Mouse (Mus musculus): ENCODE measurements around the gene Unc13a. TPM values are rescaled to one million over a fixed set of nuclear protein-coding genes. Genes with fewer than 3 reads are reported as not detected.

Gene Unc13a
- 1.2 and 2.0 TPM in 2 replicates for polyA plus RNA-seq (2015; fragmentation: Nextera tagmentation; extraction: Ambion mirVana)

DNA sequence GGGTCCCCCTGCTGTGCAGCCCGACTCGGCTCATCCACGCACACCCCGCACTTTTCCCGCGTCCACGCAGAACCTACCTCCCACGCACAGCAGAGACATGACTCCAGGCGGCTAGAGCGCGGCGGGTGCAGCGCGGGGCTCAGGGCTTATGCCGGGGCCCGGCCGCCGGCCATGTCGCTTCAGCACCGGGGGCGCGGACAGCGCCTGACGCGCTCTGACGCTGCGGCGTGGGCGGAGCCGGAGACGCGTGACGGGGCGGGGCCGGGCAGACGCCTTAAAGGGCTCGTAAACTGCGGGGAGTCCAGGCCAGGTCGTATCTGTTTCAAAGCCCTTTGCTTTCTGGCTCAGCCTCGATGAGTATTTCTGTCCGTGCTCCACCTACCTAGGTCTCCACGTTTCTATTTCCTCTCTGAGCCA is at the start of gene Unc13a:
TSS of gene Unc13a (minus strand) at position 209 of the 417 bp plus-strand sequence.
- no peak within 1 kb of the TSS; the same call in 1 of the 2 replicates for H3K27ac ChIP-seq (replicated peaks)
- peak within 1 kb of the TSS; percentile 52 for H3K4me3 ChIP-seq (replicated peaks)
- peaks cover 43% of the 10 kb centered on the region for H3K27me3 ChIP-seq
- H3K4me1 ChIP-seq, result peaks cover 38% of the 10 kb centered on the region
- no peaks in the 10 kb centered on the region for H3K9me3 ChIP-seq (replicated peaks)
- under 1% methylated on average over 42 of the region's 42 CpGs for WGBS
- H3K4me2 ChIP-seq (replicated peaks), result peak within 1 kb of the TSS; percentile 98
- no peaks in the 10 kb centered on the region for H3K36me3 ChIP-seq
- no peak within 1 kb of the TSS; the same call in 1 of the 2 replicates for H3K9ac ChIP-seq
- ATAC-seq (ENCODE audit: insufficient number of reproducible peaks, low FRiP score, low TSS enrichment, low read depth), result peak; percentile 75

DNA sequence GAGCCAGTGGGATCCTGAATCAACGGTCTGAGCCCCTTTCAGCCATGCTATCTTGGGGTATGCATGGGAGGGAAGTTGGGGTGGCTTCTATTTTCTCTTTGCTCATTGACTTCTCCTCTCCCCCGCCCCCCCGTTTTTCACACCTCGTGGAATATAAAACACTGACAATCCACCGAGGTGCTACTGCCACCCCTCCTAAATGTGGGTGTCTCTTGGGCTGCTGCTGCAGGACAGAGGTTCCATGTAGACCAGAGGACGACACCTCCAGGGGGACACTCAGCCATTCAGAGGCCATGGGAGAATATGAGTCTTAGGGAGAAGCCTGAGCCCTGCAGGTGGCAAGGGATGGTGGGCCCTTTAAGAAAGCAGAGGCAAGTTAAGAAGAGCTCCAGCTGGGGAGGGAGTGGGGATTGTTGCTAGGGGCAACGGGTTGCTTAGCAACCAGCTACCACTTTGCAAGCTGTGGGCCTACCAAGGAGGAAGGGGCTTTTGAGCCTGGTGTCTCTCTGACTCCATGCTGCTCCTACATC is 48.4 kb upstream of the Unc13a start:
- WGBS, result 42% methylated on average over 7 of the region's 7 CpGs
- Histone ChIP-seq H3K27ac (replicated peaks) (no peak overlapping the region), H3K4me3 (replicated peaks) (no peak overlapping the region), H3K9ac (no peak overlapping the region), H3K9me3 (replicated peaks) (no peaks in the 10 kb centered on the region), H3K4me1 (peaks cover 2% of the 10 kb centered on the region), H3K4me2 (replicated peaks) (no peak overlapping the region), H3K36me3 (no peaks in the 10 kb centered on the region), H3K27me3 (peaks cover 10% of the 10 kb centered on the region)
- ATAC-seq (ENCODE audit: insufficient number of reproducible peaks, low FRiP score, low TSS enrichment, low read depth), result no peak

DNA sequence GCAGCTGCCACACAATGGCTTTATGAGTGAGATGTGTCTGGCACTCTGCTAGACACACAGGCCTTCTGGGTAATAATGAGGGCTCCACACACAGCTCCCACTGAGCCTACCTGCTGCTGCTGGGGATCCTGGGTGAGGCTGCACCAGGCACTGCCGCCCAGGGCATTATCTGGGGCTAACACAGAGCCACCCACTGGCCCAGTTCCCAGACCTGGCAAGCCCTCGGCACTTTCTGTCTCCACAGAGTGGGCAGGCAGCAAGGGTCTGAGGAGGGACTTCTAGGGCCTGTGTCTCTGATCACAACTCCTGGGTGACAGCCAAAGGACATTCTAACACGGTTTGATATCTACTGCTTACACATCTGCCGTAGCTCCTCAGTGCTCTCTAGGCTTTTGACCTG is 47.7 kb upstream of the Unc13a start:
- Histone ChIP-seq H3K4me3 (replicated peaks) (no peak overlapping the region), H3K27me3 (0 out of 2 replicates have a peak, but pooled peaks cover 2% of the 10 kb centered on the region), H3K36me3 (no peaks in the 10 kb centered on the region), H3K4me2 (replicated peaks) (no peak overlapping the region), H3K27ac (replicated peaks) (no peak overlapping the region), H3K9ac (no peak overlapping the region), H3K4me1 (no peaks in the 10 kb centered on the region), H3K9me3 (replicated peaks) (no peaks in the 10 kb centered on the region)
- ATAC-seq (ENCODE audit: insufficient number of reproducible peaks, low FRiP score, low TSS enrichment, low read depth), result no peak
- whole genome bisulfite sequencing, result 56% methylated on average over 4 of the region's 4 CpGs

DNA sequence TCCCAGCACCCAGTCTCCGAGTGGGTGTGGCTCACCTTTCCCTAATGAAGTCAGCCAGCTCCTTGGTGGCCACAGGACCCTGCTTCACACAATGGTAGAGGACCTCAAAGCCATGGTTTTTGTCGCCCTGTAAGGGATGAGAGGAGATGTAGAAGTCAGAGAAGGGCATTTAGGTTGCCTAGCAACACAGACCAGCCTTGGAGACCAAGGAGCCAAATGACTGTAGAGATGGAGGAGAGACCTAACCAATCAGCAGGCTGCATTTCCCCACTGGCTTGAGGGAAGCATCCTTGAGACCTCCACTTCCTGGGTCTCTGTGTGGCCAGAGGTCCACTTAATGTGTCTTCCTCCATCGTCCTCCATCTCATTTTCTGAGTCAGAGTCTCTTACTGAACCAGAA is 46.7 kb upstream of the Unc13a start:
- WGBS, result 18% methylated on average over 3 of the region's 3 CpGs
- ATAC-seq (ENCODE audit: insufficient number of reproducible peaks, low FRiP score, low TSS enrichment, low read depth), result no peak
- H3K36me3 ChIP-seq, result no peaks in the 10 kb centered on the region
- no peak overlapping the region for H3K4me2 ChIP-seq (replicated peaks)
- no peak overlapping the region for H3K9ac ChIP-seq
- H3K27me3 ChIP-seq, result no peaks in the 10 kb centered on the region
- no peak overlapping the region for H3K27ac ChIP-seq (replicated peaks)
- no peak overlapping the region for H3K4me3 ChIP-seq (replicated peaks)
- no peaks in the 10 kb centered on the region for H3K4me1 ChIP-seq
- H3K9me3 ChIP-seq (replicated peaks), result no peaks in the 10 kb centered on the region

DNA sequence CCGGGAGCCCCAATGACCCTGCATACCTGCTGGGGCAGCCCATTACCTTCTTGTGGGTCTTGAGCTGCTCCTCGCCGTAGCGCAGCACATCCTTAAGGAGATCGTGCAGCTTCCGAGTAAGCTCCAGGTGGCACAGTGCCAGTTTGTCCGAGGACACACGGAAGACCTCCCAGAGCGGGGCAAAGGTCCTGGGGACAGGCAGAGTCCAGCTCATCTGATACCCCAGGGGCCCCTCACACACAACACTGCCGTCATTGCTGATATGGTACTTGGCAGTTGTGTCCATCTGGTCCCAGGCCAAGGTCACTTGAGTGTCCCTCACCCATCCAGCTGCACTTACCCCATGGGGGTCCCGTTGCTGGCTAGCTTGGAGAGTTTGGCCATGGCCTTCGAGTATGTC is 45.5 kb upstream of the Unc13a start:
- Histone ChIP-seq H3K4me1 (no peaks in the 10 kb centered on the region), H3K9ac (no peak overlapping the region), H3K4me3 (replicated peaks) (no peak overlapping the region), H3K4me2 (replicated peaks) (no peak overlapping the region), H3K36me3 (no peaks in the 10 kb centered on the region), H3K9me3 (replicated peaks) (no peaks in the 10 kb centered on the region), H3K27me3 (no peaks in the 10 kb centered on the region), H3K27ac (replicated peaks) (no peak overlapping the region)
- 87% methylated on average over 12 of the region's 12 CpGs for WGBS
- ATAC-seq (ENCODE audit: insufficient number of reproducible peaks, low FRiP score, low TSS enrichment, low read depth), result no peak

DNA sequence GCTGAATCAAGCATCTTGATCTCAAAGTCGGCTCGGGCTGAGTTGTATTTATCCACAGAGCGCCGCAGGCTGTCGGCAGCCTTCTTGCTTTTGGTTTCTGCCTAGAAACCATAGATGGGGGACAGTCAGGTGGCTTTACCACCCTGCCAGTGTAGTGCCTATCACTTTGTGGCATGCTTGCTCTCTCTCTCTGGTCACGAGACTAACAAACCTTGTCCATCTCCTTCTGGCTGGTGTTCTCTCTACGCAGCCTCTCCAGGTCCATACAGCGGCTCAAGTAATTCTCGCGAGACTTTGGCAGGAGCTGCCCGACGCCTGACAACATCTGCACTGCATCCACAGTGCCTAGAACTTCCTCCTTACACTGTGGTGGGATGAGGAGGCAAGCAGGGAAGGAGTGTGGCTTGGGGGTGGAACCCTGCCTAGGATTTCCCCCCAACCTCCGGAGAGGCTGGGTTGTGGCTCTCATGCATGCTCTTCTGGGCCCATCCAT is 45.0 kb upstream of the Unc13a start:
- Histone ChIP-seq H3K27me3 (no peaks in the 10 kb centered on the region), H3K4me2 (replicated peaks) (no peak overlapping the region), H3K4me3 (replicated peaks) (no peak overlapping the region), H3K27ac (replicated peaks) (no peak overlapping the region), H3K9ac (no peak overlapping the region), H3K4me1 (no peaks in the 10 kb centered on the region), H3K36me3 (no peaks in the 10 kb centered on the region), H3K9me3 (replicated peaks) (no peaks in the 10 kb centered on the region)
- 79% methylated on average over 13 of the region's 13 CpGs for WGBS
- ATAC-seq (ENCODE audit: insufficient number of reproducible peaks, low FRiP score, low TSS enrichment, low read depth), result no peak

DNA sequence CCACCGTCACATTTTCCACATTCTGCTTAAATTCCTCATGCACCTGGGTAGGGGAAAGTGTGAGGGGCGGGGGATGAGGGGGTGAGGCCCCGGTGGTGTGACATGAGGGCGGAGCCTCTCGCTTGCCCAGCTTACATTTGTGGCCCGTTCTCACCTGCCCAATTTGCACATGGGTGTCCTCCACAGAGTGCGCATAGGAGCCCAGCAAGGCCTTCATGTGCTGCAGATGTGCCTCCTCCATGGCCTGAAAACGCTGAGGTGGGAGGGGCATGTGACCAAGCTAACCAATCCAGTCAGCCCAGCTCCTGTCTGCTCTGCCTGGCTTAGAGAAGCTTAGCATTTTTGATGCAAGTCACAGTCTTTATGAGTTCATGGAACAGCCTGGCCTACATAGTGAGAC is 44.0 kb upstream of the Unc13a start:
- H3K4me1 ChIP-seq, result no peaks in the 10 kb centered on the region
- no peak overlapping the region for H3K4me2 ChIP-seq (replicated peaks)
- no peak overlapping the region for H3K27ac ChIP-seq (replicated peaks)
- WGBS, result 45% methylated on average over 8 of the region's 8 CpGs
- H3K9ac ChIP-seq, result no peak overlapping the region
- ATAC-seq (ENCODE audit: insufficient number of reproducible peaks, low FRiP score, low TSS enrichment, low read depth), result no peak
- H3K27me3 ChIP-seq, result no peaks in the 10 kb centered on the region
- no peaks in the 10 kb centered on the region for H3K36me3 ChIP-seq
- H3K9me3 ChIP-seq (replicated peaks), result no peaks in the 10 kb centered on the region
- no peak overlapping the region for H3K4me3 ChIP-seq (replicated peaks)

DNA sequence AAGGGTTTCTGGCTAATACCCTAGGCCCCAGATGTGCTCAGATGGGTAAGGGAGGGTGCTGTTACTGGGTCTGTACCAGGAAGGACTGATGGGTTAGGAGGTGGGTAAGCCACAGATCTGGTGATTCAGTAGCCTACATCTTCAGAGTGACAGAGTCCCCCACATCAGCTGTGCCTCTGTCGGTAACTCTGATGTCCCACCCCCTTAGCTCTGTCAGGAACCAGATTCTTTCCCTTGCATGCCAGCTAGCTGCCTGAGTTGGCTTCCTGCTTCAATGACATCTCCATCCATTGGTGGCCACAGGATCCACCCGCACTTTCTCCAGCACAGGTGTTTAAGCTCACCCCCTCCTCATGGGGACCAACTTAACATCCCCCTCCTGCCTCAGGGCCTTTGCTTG is 40.0 kb upstream of the Unc13a start:
- H3K9me3 ChIP-seq (replicated peaks), result no peaks in the 10 kb centered on the region
- no peak for ATAC-seq (ENCODE audit: insufficient number of reproducible peaks, low FRiP score, low TSS enrichment, low read depth)
- H3K4me2 ChIP-seq (replicated peaks), result no peak overlapping the region
- H3K9ac ChIP-seq, result no peak overlapping the region
- 74% methylated on average over 2 of the region's 2 CpGs for WGBS
- H3K36me3 ChIP-seq, result no peaks in the 10 kb centered on the region
- no peaks in the 10 kb centered on the region for H3K4me1 ChIP-seq
- no peak overlapping the region for H3K4me3 ChIP-seq (replicated peaks)
- peaks cover 30% of the 10 kb centered on the region for H3K27me3 ChIP-seq
- no peak overlapping the region for H3K27ac ChIP-seq (replicated peaks)

DNA sequence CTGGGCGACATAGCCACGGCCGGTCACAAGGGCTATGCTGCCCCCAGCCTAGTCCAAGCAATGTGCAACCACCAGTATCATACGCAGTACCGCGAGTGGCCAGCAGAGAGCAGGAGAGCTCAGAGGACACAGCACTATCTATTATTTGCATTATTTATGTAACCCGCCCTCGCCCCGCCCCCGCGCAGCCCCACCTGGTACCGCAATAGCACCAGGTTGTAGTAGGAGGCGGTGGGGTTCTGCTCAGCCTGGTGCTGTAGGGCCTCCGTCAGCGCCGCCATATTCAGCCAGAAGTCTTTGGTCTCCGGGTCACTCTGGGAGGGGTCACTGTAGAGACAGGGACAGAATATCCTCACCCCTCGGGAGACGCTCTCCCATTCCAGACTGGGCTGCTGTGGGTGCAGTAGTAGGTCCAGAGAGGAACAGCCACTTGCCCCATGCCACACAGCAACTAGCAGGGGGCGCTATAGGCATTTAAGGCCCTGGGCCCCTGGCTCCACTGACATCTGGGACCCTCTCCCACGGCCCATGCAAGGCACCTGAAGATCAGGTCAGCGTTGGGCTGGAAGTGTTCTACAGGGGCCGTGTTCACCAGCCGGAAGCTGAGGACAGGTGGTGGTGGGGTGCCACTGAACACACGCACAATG is 38.4 kb upstream of the Unc13a start:
- Histone ChIP-seq H3K4me3 (replicated peaks) (0 out of 2 replicates have a peak overlapping the region, but pooled peaks have one; percentile 12), H3K9ac (no peak overlapping the region), H3K4me2 (replicated peaks) (peak overlapping the region; percentile 41), H3K27ac (replicated peaks) (no peak overlapping the region), H3K36me3 (no peaks in the 10 kb centered on the region), H3K4me1 (no peaks in the 10 kb centered on the region), H3K9me3 (replicated peaks) (no peaks in the 10 kb centered on the region), H3K27me3 (peaks cover 35% of the 10 kb centered on the region)
- WGBS, result 19% methylated on average over 25 of the region's 25 CpGs
- ATAC-seq (ENCODE audit: insufficient number of reproducible peaks, low FRiP score, low TSS enrichment, low read depth), result no peak

DNA sequence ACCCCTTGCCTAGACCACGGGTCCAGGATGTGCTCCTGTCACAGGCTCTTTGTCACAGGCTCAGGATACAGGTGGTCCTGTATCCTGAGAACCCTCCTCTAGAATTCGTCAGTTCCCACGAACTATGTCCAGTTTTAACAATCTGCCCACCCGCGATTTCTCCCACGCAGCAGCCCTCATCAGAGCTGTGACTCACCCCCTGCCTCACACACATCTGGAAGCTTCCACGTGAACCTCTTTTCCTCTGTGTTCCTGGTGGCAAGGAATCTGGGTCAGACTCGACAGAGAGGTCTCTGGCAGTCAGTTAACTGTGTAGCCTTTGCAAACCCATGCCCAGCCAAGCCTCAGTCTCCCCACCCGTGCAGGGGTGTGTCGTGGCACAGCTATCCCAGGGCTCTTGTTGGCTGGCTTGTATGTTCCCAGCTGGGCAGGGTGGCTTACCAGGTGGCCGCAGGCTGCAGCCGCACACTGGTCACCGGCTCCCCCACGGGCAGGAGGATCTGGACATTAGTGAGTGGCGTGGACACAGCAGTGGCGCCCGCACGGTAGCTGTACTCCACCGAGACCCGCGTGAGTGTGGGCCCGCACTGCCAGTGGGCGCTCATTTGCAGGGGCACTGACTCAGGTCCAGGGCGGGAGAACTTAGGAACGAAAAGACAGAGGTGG is 37.7 kb upstream of the Unc13a start:
- peaks cover 41% of the 10 kb centered on the region for H3K27me3 ChIP-seq
- no peak for ATAC-seq (ENCODE audit: insufficient number of reproducible peaks, low FRiP score, low TSS enrichment, low read depth)
- WGBS, result 39% methylated on average over 25 of the region's 25 CpGs

DNA sequence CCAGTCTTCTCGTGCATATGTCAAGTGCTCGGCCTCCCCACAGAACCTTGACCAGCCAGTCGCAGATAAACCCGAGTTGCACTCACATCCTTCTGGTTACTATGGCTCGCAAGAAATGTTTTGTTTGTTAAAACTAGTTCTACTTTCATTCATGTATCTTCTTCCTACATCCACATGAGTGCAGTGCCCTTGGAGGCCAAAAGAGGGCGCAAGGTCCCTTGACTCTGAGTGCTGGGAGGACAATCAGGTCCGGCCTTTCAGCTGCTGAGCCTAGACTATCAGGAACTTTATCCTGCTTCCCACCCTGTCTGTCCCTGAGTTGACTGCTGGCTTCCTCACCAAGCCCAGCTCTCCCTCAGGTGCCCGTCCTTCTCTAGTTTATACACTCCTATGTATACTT is 36.3 kb upstream of the Unc13a start:
- Histone ChIP-seq H3K4me3 (replicated peaks) (no peak overlapping the region), H3K9ac (no peak overlapping the region), H3K27ac (replicated peaks) (no peak overlapping the region), H3K9me3 (replicated peaks) (no peaks in the 10 kb centered on the region), H3K4me2 (replicated peaks) (no peak overlapping the region), H3K27me3 (peaks cover 50% of the 10 kb centered on the region), H3K36me3 (no peaks in the 10 kb centered on the region), H3K4me1 (no peaks in the 10 kb centered on the region)
- 32% methylated on average over 8 of the region's 8 CpGs for WGBS
- ATAC-seq (ENCODE audit: insufficient number of reproducible peaks, low FRiP score, low TSS enrichment, low read depth), result no peak

More for the DNA sequence above, 37.7 kb upstream of the Unc13a start:
- Histone ChIP-seq H3K9me3 (replicated peaks) (no peaks in the 10 kb centered on the region), H3K9ac (no peak overlapping the region), H3K4me3 (replicated peaks) (no peak overlapping the region), H3K27ac (replicated peaks) (no peak overlapping the region), H3K4me1 (no peaks in the 10 kb centered on the region), H3K36me3 (no peaks in the 10 kb centered on the region), H3K4me2 (replicated peaks) (peak overlapping the region; percentile 41)
